Mouse (Mus musculus) ES-E14 (cell line): ENCODE results near the gene Amotl1.

Experiments used
- CHD2 ChIP-seq: IDR thresholded peaks from 2 replicates; pipeline ENCODE4 v1.6.1; 2014; ENCODE audit warnings: mild to moderate bottlenecking, low read depth, low read length, inconsistent platforms
- HCFC1 ChIP-seq: IDR thresholded peaks from 2 replicates; pipeline ENCODE4 v1.6.1; 2012; ENCODE audit warnings: low read length, inconsistent platforms, borderline replicate concordance; ENCODE audit not compliant: insufficient read depth
- ZNF384 ChIP-seq: IDR thresholded peaks from 2 replicates; pipeline ENCODE4 v1.6.1; 2012; ENCODE audit warnings: low read depth, low read length, inconsistent platforms

DNA sequence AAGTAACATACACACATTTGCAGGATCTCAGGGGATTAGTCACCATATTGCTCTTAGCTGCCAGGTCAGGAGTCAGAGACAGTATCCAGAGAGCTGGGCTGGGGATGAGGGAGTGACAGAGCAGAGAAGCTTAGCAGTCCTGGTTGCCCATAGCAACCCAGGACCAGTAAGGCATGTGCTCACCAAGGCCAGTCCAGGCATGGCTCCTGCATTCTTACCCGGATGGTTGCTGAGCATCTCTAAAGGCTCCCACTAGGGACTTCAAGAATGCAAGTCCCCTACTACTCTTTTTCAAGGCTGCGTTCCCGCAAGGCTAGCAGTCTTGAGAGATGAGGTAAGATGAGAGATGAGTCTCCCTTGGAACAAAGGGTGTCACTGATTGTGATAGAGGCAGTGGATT, 112.6 kb downstream of the Amotl1 start:
- no peak for TF ChIP-seq CHD2
- TF ChIP-seq ZNF384 = no peak
- no peak for TF ChIP-seq HCFC1
